Mouse (Mus musculus) ES-E14 (cell line): ENCODE measurements around the gene Otog. TPM values are rescaled to one million over a fixed set of nuclear protein-coding genes. Genes with fewer than 3 reads are reported as not detected.

Experiments used
- DNase-seq: peaks from one replicate; pipeline ENCODE4 v3.0.0-alpha.2; 2013; ENCODE audit warnings: low read depth, low spot score
- H3K27ac ChIP-seq: 2 replicates; pipeline ENCODE4 v1.5.1; 2012; ENCODE audit warnings: low read depth, mild to moderate bottlenecking, low read length, moderate library complexity, mixed read lengths; ENCODE audit not compliant: poor library complexity, insufficient read depth, severe bottlenecking
- H3K36me3 ChIP-seq: 2 replicates; pipeline ENCODE4 v1.6.1; 2012; ENCODE audit warnings: mild to moderate bottlenecking, low read length, moderate library complexity, mixed read lengths; ENCODE audit not compliant: control insufficient read depth, poor library complexity, insufficient read depth, severe bottlenecking
- H3K4me1 ChIP-seq, 2 experiments: fragments of 150-350 bp in 1 of 2; sonication (generic) in 1 of 2; 2 replicates each; pipeline ENCODE4 v1.6.1; 2012; ENCODE audit warnings: low read length in 2 of 2, mild to moderate bottlenecking in 1 of 2, mixed read lengths in 1 of 2; ENCODE audit not compliant: control insufficient read depth in 2 of 2, insufficient read depth in 2 of 2, poor library complexity in 1 of 2
- H3K4me3 ChIP-seq, 2 experiments: fragments of 150-350 bp in 1 of 2; sonication (generic) in 1 of 2; 2 replicates each; pipeline ENCODE4 v1.5.1; 2012; ENCODE audit warnings: low read length in 2 of 2, low read depth in 1 of 2, mild to moderate bottlenecking in 1 of 2, mixed read lengths in 1 of 2; ENCODE audit not compliant: insufficient read depth in 1 of 2, poor library complexity in 1 of 2, severe bottlenecking in 1 of 2
- H3K9ac ChIP-seq: 2 replicates; pipeline ENCODE4 v1.6.1; 2012; ENCODE audit warnings: low read depth, mild to moderate bottlenecking, low read length, mixed read lengths; ENCODE audit not compliant: poor library complexity, insufficient read depth, severe bottlenecking
- H3K9me3 ChIP-seq: fragments of 150-350 bp; sonication (generic); 2 replicates; pipeline ENCODE4 v1.6.1; 2012; ENCODE audit warnings: low read depth, mild to moderate bottlenecking, low read length; ENCODE audit not compliant: control insufficient read depth, insufficient read depth
- CHD2 ChIP-seq: IDR thresholded peaks from 2 replicates; pipeline ENCODE4 v1.6.1; 2014; ENCODE audit warnings: mild to moderate bottlenecking, low read depth, low read length, inconsistent platforms
- HCFC1 ChIP-seq: IDR thresholded peaks from 2 replicates; pipeline ENCODE4 v1.6.1; 2012; ENCODE audit warnings: low read length, inconsistent platforms, borderline replicate concordance; ENCODE audit not compliant: insufficient read depth
- MAFK ChIP-seq: IDR thresholded peaks from 2 replicates; pipeline ENCODE4 v1.6.1; 2014; ENCODE audit warnings: mild to moderate bottlenecking, low read depth, low read length, inconsistent platforms; ENCODE audit not compliant: insufficient read depth
- ZC3H11A ChIP-seq: IDR thresholded peaks from 2 replicates; pipeline ENCODE4 v1.6.1; 2012; ENCODE audit warnings: low read depth, mild to moderate bottlenecking, inconsistent platforms, low read length, borderline replicate concordance
- ZNF384 ChIP-seq: IDR thresholded peaks from 2 replicates; pipeline ENCODE4 v1.6.1; 2012; ENCODE audit warnings: low read depth, low read length, inconsistent platforms
- in situ Hi-C, 2 experiments: fragments of 600-800 bp; cut with MboI; formaldehyde crosslinking; loops; one replicate each; pipeline ENCODE4 v1.15.1; 2025; ENCODE audit warnings: low sequenced_read_pairs in 2 of 2, inconsistent platforms in 1 of 2; ENCODE audit not compliant: unreplicated experiment in 2 of 2
- total RNA-seq: library from RNA; depleted of rRNA; stranded (reverse); fragments of 300-350 nt; gene quantifications from 2 replicates; pipeline ENCODE4 v1.2.3, GENCODE M21; 2012

Otog gene
- total RNA-seq, 1 experiment: 0.22 TPM

DNA sequence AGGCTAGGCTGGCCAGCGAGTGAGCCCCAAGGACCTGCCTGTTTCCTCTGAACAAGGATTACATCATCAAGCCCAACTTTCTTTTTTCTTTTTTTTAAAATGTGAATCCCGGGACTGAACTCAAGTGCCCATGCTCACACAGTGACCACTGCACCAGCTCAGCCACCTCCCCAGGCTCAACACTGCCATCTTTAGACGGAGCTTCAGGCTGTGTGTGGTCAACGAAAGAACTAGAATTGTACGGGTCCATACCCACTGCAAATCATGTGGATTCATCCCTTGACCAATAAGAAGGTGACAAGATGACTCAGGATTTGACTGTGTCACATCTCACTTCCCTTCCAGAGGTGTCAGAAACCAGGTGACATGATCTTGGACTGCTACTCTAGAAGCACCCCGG, 36.0 kb upstream of the Otog start:
- in situ Hi-C loops: no loop called here
- H3K9ac ChIP-seq: no peak overlapping the region
- no peak for DNase-seq

DNA sequence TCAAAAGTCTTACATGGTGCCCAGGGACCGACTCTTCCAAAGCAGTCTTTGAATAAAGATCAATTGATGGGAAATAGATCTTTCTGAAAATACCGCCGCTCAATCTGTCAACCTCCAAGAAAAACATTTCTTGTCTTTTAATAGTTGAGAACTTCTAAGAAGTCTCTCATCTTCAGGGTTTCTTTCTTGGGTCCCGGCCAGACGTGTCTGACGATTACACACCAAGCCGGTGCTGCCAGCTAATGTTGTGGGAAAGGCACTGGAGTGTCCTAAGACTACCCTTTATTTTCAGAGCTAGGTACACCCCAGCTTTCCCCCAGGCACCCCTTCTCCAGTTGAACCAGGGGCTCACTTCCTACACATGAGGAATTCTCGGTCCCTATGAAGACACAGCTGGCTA, 32.7 kb upstream of the Otog start:
- TF ChIP-seq ZC3H11A: no peak
- TF ChIP-seq CHD2: no peak
- no peak for TF ChIP-seq ZNF384
- no peak for TF ChIP-seq MAFK
- TF ChIP-seq HCFC1: no peak
- H3K27ac ChIP-seq: no peak overlapping the region
- no peak for DNase-seq
- H3K9ac ChIP-seq: no peak overlapping the region
- no peaks in the 10 kb centered on the region for H3K9me3 ChIP-seq
- H3K36me3 ChIP-seq: no peaks in the 10 kb centered on the region
- no peaks in the 10 kb centered on the region for H3K4me1 ChIP-seq
- H3K4me3 ChIP-seq: no peak overlapping the region
- in situ Hi-C loops: no loop called here

More for the DNA sequence above, 36.0 kb upstream of the Otog start:
- no peaks in the 10 kb centered on the region for H3K36me3 ChIP-seq
- no peak overlapping the region for H3K4me3 ChIP-seq
- no peak for TF ChIP-seq ZNF384
- no peak overlapping the region for H3K27ac ChIP-seq
- H3K4me1 ChIP-seq: no peaks in the 10 kb centered on the region
- no peaks in the 10 kb centered on the region for H3K9me3 ChIP-seq

DNA sequence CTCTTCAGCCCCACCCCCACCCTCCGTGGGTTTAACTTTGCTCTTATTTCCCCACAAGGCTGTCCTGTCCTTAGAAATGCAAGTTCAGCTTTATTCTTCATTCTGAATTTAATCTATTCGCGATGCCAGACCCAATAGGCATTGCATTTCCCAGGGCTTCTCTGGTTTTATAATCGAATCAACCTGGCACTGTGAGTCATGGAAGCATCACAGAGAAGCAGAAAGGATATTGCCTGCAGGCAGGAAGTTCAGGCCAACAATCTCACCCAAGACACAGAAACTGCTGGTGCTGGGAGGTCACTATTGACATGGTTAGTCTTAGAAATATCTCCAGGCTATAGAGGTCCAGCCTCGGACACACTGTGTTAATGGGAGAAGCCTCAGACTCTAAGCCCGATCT, 30.5 kb upstream of the Otog start:
- H3K4me1 ChIP-seq: no peaks in the 10 kb centered on the region
- H3K27ac ChIP-seq: no peak overlapping the region
- DNase-seq: no peak
- H3K36me3 ChIP-seq: no peaks in the 10 kb centered on the region
- in situ Hi-C loops: no loop called here
- no peak overlapping the region for H3K4me3 ChIP-seq
- no peak for TF ChIP-seq ZNF384
- TF ChIP-seq CHD2: no peak
- no peak for TF ChIP-seq HCFC1
- TF ChIP-seq MAFK: no peak
- no peak for TF ChIP-seq ZC3H11A
- H3K9ac ChIP-seq: no peak overlapping the region
- no peaks in the 10 kb centered on the region for H3K9me3 ChIP-seq

DNA sequence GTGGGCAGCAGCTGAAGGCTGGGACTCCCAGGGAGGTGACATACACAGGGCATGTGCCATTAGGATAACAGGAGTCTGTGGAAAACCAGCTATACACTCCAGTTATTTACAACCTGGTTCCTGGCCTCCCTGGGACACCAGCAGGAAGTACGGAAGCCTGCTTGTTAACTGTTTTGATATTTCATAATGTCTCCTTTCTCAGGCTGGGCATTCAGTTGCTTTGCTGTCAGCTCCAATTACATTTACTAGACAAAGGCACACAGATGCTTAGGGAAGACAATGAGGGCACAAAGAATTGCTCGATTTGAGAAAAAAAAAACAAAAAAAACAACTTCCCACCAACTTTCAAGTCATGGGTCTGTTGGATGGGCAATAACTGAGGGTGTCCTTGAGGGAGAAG, 24.3 kb upstream of the Otog start:
- no peak overlapping the region for H3K27ac ChIP-seq
- H3K9me3 ChIP-seq: no peaks in the 10 kb centered on the region
- no peak overlapping the region for H3K9ac ChIP-seq
- DNase-seq: no peak
- H3K4me3 ChIP-seq: no peak overlapping the region
- TF ChIP-seq HCFC1: no peak
- no peak for TF ChIP-seq MAFK
- TF ChIP-seq ZC3H11A: no peak
- TF ChIP-seq ZNF384: no peak
- TF ChIP-seq CHD2: no peak
- in situ Hi-C loops: no loop called here
- no peaks in the 10 kb centered on the region for H3K36me3 ChIP-seq
- H3K4me1 ChIP-seq: no peaks in the 10 kb centered on the region

DNA sequence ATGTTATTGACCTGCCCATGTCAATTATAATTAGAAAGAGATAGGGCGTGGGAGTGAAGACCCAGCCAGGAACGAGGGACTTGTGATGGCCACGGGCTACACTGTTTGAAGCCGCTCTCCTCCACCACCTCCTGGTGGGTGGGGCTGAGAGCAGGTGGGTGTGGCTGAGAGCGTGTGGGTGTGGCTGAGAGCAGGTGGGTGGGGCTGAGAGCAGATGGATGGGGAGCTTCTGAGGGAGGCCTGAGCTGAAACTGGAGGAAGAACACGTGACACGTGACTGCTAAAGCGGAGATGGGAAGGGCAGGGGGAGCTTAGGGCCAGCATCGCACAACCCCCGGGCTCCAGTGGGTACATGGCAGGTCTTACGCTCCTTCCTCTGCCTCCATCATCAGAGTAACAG, 22.4 kb upstream of the Otog start:
- Histone ChIP-seq H3K4me3 (no peak overlapping the region), H3K27ac (no peak overlapping the region), H3K9ac (no peak overlapping the region), H3K4me1 (no peaks in the 10 kb centered on the region), H3K36me3 (no peaks in the 10 kb centered on the region), H3K9me3 (peaks cover 2% of the 10 kb centered on the region; the same call in 1 of the 2 replicates)
- no peak for DNase-seq
- in situ Hi-C loops: no loop called here
- TF ChIP-seq CHD2 (no peak), MAFK (no peak), HCFC1 (no peak), ZC3H11A (no peak), ZNF384 (no peak)
